Mouse (Mus musculus) heart, embryonic 13.5 days (tissue): Measurements from ENCODE around the gene Gm3435. TPM values are rescaled to one million over a fixed set of nuclear protein-coding genes. Genes with fewer than 3 reads are reported as not detected.
"Not testable (repeated sequence)": the region's sequence is repeated elsewhere in the genome, so short reads cannot be mapped to it uniquely, and the experiment has no call there.

ENCODE experiments used
- ATAC-seq: fragments of 200-750 bp; cut with Nextera tagmentation; 2 replicates; pipeline ENCODE4 v1.8.0; 2017; ENCODE audit warnings: moderate TSS enrichment; ENCODE audit not compliant: insufficient number of reproducible peaks, low FRiP score, low TSS enrichment; ENCODE audit errors: extremely low read depth
- H3K27ac ChIP-seq: fragments of 300-500 bp; sonication (generic); replicated peaks from 2 replicates; pipeline ENCODE4 v1.5.1; 2015; ENCODE audit warnings: moderate library complexity, mild to moderate bottlenecking, inconsistent platforms
- H3K27me3 ChIP-seq: fragments of 300-500 bp; sonication (generic); replicated peaks from 2 replicates; pipeline ENCODE4 v1.6.1; 2015; ENCODE audit warnings: mild to moderate bottlenecking, inconsistent platforms
- H3K36me3 ChIP-seq: fragments of 300-500 bp; sonication (generic); 2 replicates; pipeline ENCODE4 v1.6.1; 2015; ENCODE audit warnings: mild to moderate bottlenecking, inconsistent platforms
- H3K4me1 ChIP-seq: fragments of 300-500 bp; sonication (generic); 2 replicates; pipeline ENCODE4 v1.6.1; 2015; ENCODE audit warnings: inconsistent platforms
- H3K4me2 ChIP-seq: fragments of 300-500 bp; sonication (generic); 2 replicates; pipeline ENCODE4 v1.6.1; 2015; ENCODE audit warnings: inconsistent platforms, mild to moderate bottlenecking, moderate library complexity
- H3K4me3 ChIP-seq: fragments of 300-500 bp; sonication (generic); 2 replicates; pipeline ENCODE4 v1.5.1; 2015; ENCODE audit warnings: moderate library complexity, mild to moderate bottlenecking, inconsistent platforms
- H3K9ac ChIP-seq: fragments of 300-500 bp; sonication (generic); 2 replicates; pipeline ENCODE4 v1.6.1; 2015; ENCODE audit warnings: inconsistent platforms, mild to moderate bottlenecking, moderate library complexity
- H3K9me3 ChIP-seq: fragments of 300-500 bp; sonication (generic); 2 replicates; pipeline ENCODE4 v1.6.1; 2016; ENCODE audit warnings: inconsistent platforms
- WGBS: fragments of 180-500 bp; shearing (Covaris S2); methylation state at CpG from one replicate; pipeline ENCODE4 v1.1.7; 2015; ENCODE audit warnings: mixed read lengths; 5-methylcytosine and 5-hydroxymethylcytosine counted together
- polyA plus RNA-seq: library from polyadenylated mRNA; unstranded; fragments of >200 nt; fragmentation: Nextera tagmentation; extraction: Ambion mirVana; gene quantifications from 2 replicates; pipeline ENCODE4 v1.2.1, GENCODE M21; 2015

Gm3435 gene
- polyA plus RNA-seq, 1 experiment from 2014 or later = 4.9 TPM

- not testable (repeated sequence) for H3K9me3 ChIP-seq, H3K9ac ChIP-seq, H3K4me3 ChIP-seq, H3K4me1 ChIP-seq, H3K27ac ChIP-seq, H3K27me3 ChIP-seq, ATAC-seq, H3K36me3 ChIP-seq, H3K4me2 ChIP-seq
- no CpG with 5 or more reads among the region's 1 CpGs for WGBS
Observed at GRCm38 (mm10) chr17:15050338-15050737, 40.4 kb downstream of the Gm3435 start.

DNA sequence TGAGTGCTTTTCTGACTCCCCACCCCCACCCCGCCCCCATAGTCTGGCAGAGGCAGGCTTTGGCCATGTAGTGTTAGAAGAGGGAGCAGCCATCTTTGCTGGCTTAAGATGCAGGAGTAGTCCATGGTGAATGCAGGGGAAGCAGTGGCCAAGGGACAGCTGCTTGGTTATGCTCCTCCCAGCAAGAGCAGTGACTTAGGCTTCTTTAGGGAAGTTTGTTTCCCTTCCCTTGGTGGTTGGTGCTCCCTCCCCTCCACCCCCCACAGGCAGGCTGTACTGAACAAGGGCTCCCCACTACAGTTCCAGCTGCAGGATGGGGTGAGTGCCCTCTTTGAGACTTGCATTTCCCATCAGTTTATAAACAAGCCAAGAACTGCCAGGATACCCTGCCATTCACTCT lies 42.8 kb downstream of the Gm3435 start:
- 60% methylated on average over 1 of the region's 1 CpGs for WGBS
- H3K4me3 ChIP-seq, H3K4me2 ChIP-seq, ATAC-seq, H3K9me3 ChIP-seq, H3K27ac ChIP-seq, H3K9ac ChIP-seq: not testable (repeated sequence)
- Histone ChIP-seq H3K27me3 (peaks cover 17% of the 10 kb centered on the region), H3K36me3 (peaks cover 20% of the 10 kb centered on the region), H3K4me1 (peaks cover 14% of the 10 kb centered on the region)

DNA sequence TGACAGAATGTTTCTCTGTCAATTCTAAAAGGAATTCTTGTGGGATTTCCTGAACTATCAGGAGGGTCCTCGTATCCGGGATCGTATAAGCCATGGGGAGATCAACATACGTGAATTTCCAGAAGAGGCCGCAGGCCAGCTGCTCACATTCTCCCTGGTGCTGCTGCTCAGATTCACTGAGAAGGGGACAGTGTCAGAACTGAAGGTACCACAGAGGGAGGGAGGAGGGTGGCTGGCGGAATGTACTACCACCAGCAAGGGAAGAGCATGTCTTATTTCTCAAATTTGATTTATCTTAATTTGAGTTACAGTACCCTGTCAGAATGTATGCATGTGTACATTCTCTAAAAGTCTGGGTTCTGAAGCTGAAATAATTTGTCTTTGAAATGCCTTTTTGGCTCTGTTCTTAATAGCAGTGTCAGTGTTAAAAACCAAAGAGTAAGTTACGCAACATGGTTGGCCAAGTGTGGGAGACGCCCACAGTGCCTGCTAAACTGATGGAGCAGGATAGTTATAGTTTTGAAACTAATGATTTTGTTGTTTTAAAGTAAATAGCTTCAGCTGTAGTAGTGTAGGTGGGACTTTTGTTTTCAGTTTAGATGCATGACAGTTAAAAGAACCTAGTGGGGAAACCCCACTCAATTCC lies 43.3 kb downstream of the Gm3435 start:
- H3K27ac ChIP-seq, H3K4me3 ChIP-seq, ATAC-seq, H3K4me2 ChIP-seq, H3K9ac ChIP-seq, H3K9me3 ChIP-seq: not testable (repeated sequence)
- Histone ChIP-seq H3K4me1 (peaks cover 19% of the 10 kb centered on the region), H3K27me3 (peaks cover 17% of the 10 kb centered on the region), H3K36me3 (peaks cover 21% of the 10 kb centered on the region)
- WGBS = 89% methylated on average over 5 of the region's 8 CpGs

- H3K4me2 ChIP-seq, H3K9ac ChIP-seq, ATAC-seq, H3K4me3 ChIP-seq, H3K27ac ChIP-seq, H3K9me3 ChIP-seq: not testable (repeated sequence)
- Histone ChIP-seq H3K27me3 (peaks cover 17% of the 10 kb centered on the region), H3K36me3 (peaks cover 21% of the 10 kb centered on the region), H3K4me1 (peaks cover 23% of the 10 kb centered on the region)
- 90% methylated on average over 12 of the region's 13 CpGs for WGBS
Observed at GRCm38 (mm10) chr17:15053829-15054200, 43.8 kb downstream of the Gm3435 start.

GRCm38 (mm10) chr17:15055925-15056324 lies 45.9 kb downstream of the Gm3435 start:
- WGBS = 54% methylated on average over 4 of the region's 4 CpGs
- Histone ChIP-seq H3K4me2 (no peak overlapping the region), H3K4me1 (peaks cover 36% of the 10 kb centered on the region), H3K9ac (no peak overlapping the region), H3K36me3 (peaks cover 33% of the 10 kb centered on the region), H3K9me3 (no peaks in the 10 kb centered on the region), H3K27ac (no peak overlapping the region), H3K27me3 (peaks cover 27% of the 10 kb centered on the region), H3K4me3 (no peak overlapping the region)
- ATAC-seq = no peak

- 27% methylated on average over 5 of the region's 5 CpGs for WGBS
- no peaks in the 10 kb centered on the region for H3K9me3 ChIP-seq
- ATAC-seq = peak; percentile 81; the same call in 1 of the 2 replicates
- H3K36me3 ChIP-seq = peaks cover 54% of the 10 kb centered on the region
- H3K4me3 ChIP-seq = no peak overlapping the region
- peak overlapping the region; percentile 42 for H3K4me2 ChIP-seq
- H3K9ac ChIP-seq = no peak overlapping the region
- peaks cover 41% of the 10 kb centered on the region for H3K4me1 ChIP-seq
- peak overlapping the region; percentile 87 for H3K27ac ChIP-seq
- peaks cover 50% of the 10 kb centered on the region for H3K27me3 ChIP-seq
Observed at GRCm38 (mm10) chr17:15058161-15058591, 48.2 kb downstream of the Gm3435 start.

DNA sequence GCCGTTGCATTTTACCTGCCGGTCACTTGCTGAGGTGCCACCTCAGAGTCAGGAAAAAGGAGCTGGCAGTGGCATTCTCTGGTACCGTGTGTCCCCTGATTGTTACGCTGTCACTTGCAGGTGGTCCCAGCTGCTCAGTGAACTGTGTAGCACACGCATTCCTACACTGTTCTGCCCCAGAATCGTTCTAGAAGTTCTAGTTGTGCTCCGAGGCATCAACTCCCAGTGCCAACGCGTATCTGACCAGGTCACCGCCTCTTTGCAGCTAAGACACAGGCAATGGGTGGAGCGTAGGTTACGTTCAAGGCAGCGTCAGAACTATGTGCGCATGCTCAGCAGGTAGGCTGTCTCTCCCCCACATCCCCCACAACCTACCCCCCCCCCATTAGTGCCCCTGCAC lies 49.7 kb downstream of the Gm3435 start:
- Histone ChIP-seq H3K4me1 (peaks cover 41% of the 10 kb centered on the region), H3K9me3 (no peaks in the 10 kb centered on the region), H3K9ac (0 out of 2 replicates have a peak overlapping the region, but pooled peaks have one; percentile 13), H3K36me3 (peaks cover 65% of the 10 kb centered on the region), H3K27ac (peak overlapping the region; percentile 87), H3K4me2 (no peak overlapping the region), H3K4me3 (no peak overlapping the region), H3K27me3 (peaks cover 64% of the 10 kb centered on the region)
- 93% methylated on average over 14 of the region's 14 CpGs for WGBS
- ATAC-seq = no peak

DNA sequence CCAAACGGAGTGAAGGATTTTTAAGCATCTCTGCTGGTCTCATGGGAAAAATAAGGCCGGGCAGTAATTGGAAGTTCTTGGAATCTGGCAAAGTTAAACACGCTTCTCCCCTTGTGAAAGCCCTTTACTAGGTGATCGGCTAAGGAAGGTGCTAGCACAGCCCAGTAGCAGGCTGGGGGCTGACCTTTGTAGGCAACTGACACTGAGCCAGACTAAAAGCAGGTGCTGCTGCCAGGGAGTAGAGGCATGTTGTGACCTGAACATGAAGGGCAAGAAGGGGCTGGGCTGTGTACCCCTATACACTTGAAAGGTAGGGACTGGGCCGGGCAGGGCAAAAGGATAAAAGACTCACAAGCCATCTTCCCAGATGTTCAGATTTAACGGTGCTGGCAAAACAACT lies 50.4 kb downstream of the Gm3435 start:
- Histone ChIP-seq H3K9ac (no peak overlapping the region), H3K27me3 (peaks cover 67% of the 10 kb centered on the region), H3K4me3 (no peak overlapping the region), H3K4me1 (peaks cover 41% of the 10 kb centered on the region), H3K4me2 (no peak overlapping the region), H3K9me3 (no peaks in the 10 kb centered on the region), H3K27ac (no peak overlapping the region), H3K36me3 (peaks cover 59% of the 10 kb centered on the region)
- ATAC-seq = no peak
- 85% methylated on average over 6 of the region's 6 CpGs for WGBS

GRCm38 (mm10) chr17:15065391-15066024 lies 55.5 kb downstream of the Gm3435 start:
- H3K4me3 ChIP-seq = no peak overlapping the region
- H3K9me3 ChIP-seq = no peaks in the 10 kb centered on the region
- peaks cover 36% of the 10 kb centered on the region for H3K36me3 ChIP-seq
- peaks cover 49% of the 10 kb centered on the region for H3K27me3 ChIP-seq
- H3K27ac ChIP-seq = no peak overlapping the region
- peaks cover 44% of the 10 kb centered on the region for H3K4me1 ChIP-seq
- no peak for ATAC-seq
- no peak overlapping the region for H3K9ac ChIP-seq
- H3K4me2 ChIP-seq = peak overlapping the region; percentile 44
- 43% methylated on average over 13 of the region's 13 CpGs for WGBS

- H3K27me3 ChIP-seq = peaks cover 44% of the 10 kb centered on the region
- 52% methylated on average over 6 of the region's 6 CpGs for WGBS
- ATAC-seq = no peak
- H3K9ac ChIP-seq = no peak overlapping the region
- H3K4me2 ChIP-seq = peak overlapping the region; percentile 44
- peaks cover 39% of the 10 kb centered on the region for H3K4me1 ChIP-seq
- peaks cover 31% of the 10 kb centered on the region for H3K36me3 ChIP-seq
- no peak overlapping the region for H3K4me3 ChIP-seq
- H3K9me3 ChIP-seq = no peaks in the 10 kb centered on the region
- H3K27ac ChIP-seq = no peak overlapping the region
Observed at GRCm38 (mm10) chr17:15066066-15066465, 56.1 kb downstream of the Gm3435 start.

- Histone ChIP-seq H3K9ac (no peak overlapping the region), H3K27me3 (peaks cover 35% of the 10 kb centered on the region), H3K4me2 (no peak overlapping the region), H3K4me1 (peaks cover 35% of the 10 kb centered on the region), H3K9me3 (no peaks in the 10 kb centered on the region), H3K36me3 (peaks cover 24% of the 10 kb centered on the region), H3K4me3 (no peak overlapping the region), H3K27ac (no peak overlapping the region)
- WGBS = 44% methylated on average over 1 of the region's 1 CpGs
- no peak; the same call in 1 of the 2 replicates for ATAC-seq
Observed at GRCm38 (mm10) chr17:15066911-15067310, 56.9 kb downstream of the Gm3435 start.
